Mouse (Mus musculus) neural tube, embryonic 11.5 days (tissue): ENCODE results near the gene Cyb561a3. TPM values are rescaled to one million over a fixed set of nuclear protein-coding genes. Genes with fewer than 3 reads are reported as not detected.
"Not testable (repeated sequence)": the region's sequence is repeated elsewhere in the genome, so short reads cannot be mapped to it uniquely, and the experiment has no call there.

Experiments used
- ATAC-seq: fragments of 200-750 bp; cut with Nextera tagmentation; 2 replicates; pipeline ENCODE4 v1.8.0; 2017; ENCODE audit warnings: moderate number of reproducible peaks, mild to moderate bottlenecking, moderate TSS enrichment, moderate library complexity; ENCODE audit not compliant: insufficient read depth, low FRiP score, low TSS enrichment
- DNase-seq: peaks from one replicate; pipeline ENCODE4 v3.0.0-alpha.2; 2015; ENCODE audit warnings: low spot score
- H3K27ac ChIP-seq: fragments of 300-500 bp; sonication (generic); 2 replicates; pipeline ENCODE4 v1.5.1; 2014; ENCODE audit warnings: low read depth, mild to moderate bottlenecking, low read length
- H3K27me3 ChIP-seq: fragments of 300-500 bp; sonication (generic); 2 replicates; pipeline ENCODE4 v1.6.1; 2014; ENCODE audit warnings: mild to moderate bottlenecking, low read length, mixed read lengths; ENCODE audit not compliant: control insufficient read depth, insufficient read depth
- H3K36me3 ChIP-seq: fragments of 300-500 bp; sonication (generic); 2 replicates; pipeline ENCODE4 v1.6.1; 2014; ENCODE audit warnings: mild to moderate bottlenecking, low read length, moderate library complexity, mixed read lengths; ENCODE audit not compliant: control insufficient read depth, insufficient read depth
- H3K4me1 ChIP-seq: fragments of 300-500 bp; sonication (generic); 2 replicates; pipeline ENCODE4 v1.6.1; 2014; ENCODE audit warnings: low read length, mixed read lengths; ENCODE audit not compliant: control insufficient read depth, insufficient read depth
- H3K4me2 ChIP-seq: fragments of 300-500 bp; sonication (generic); 2 replicates; pipeline ENCODE4 v1.6.1; 2014; ENCODE audit warnings: low read depth, mild to moderate bottlenecking, moderate library complexity
- H3K4me3 ChIP-seq: fragments of 300-500 bp; sonication (generic); 2 replicates; pipeline ENCODE4 v1.5.1; 2014; ENCODE audit warnings: low read depth, low read length
- H3K9ac ChIP-seq: fragments of 300-500 bp; sonication (generic); 2 replicates; pipeline ENCODE4 v1.6.1; 2014; ENCODE audit warnings: mild to moderate bottlenecking, low read length
- H3K9me3 ChIP-seq: fragments of 300-500 bp; sonication (generic); 2 replicates; pipeline ENCODE4 v1.6.1; 2016; ENCODE audit warnings: low read length; ENCODE audit not compliant: control insufficient read depth
- WGBS: fragments of 180-500 bp; shearing (Covaris S2); extraction: QIAGEN DNeasy Blood & Tissue Kit; methylation state at CpG from one replicate; pipeline ENCODE4 v1.1.7; 2014; 5-methylcytosine and 5-hydroxymethylcytosine counted together
- polyA plus RNA-seq: library from polyadenylated mRNA; unstranded; fragments of >200 nt; fragmentation: Nextera tagmentation; extraction: Ambion mirVana; gene quantifications from 2 replicates; pipeline ENCODE4 v1.2.1, GENCODE M21; 2014

Cyb561a3 gene
- polyA plus RNA-seq: 13.2 and 14.3 TPM in 2 replicates

- WGBS: under 1% methylated on average over 44 of the region's 44 CpGs
- Histone ChIP-seq H3K36me3 (peaks cover 5% of the 10 kb centered on the region), H3K9me3 (no peaks in the 10 kb centered on the region), H3K4me1 (peaks cover 2% of the 10 kb centered on the region; the same call in 1 of the 2 replicates), H3K9ac (peak within 1 kb of the TSS; percentile 75), H3K4me2 (peak within 1 kb of the TSS; percentile 85), H3K4me3 (peak within 1 kb of the TSS; percentile 73), H3K27me3 (no peaks in the 10 kb centered on the region), H3K27ac (peak within 1 kb of the TSS; percentile 76)
- ATAC-seq (peak; percentile 97), DNase-seq (peak; percentile 92)
These were observed at the start of gene Cyb561a3, which contains the start of gene Tmem138 for GRCm38 (mm10) chr19:10576690-10577561. TSS of gene Cyb561a3 (plus strand) at chr19:10577172. TSS of gene Tmem138 (minus strand) at chr19:10577362.

- Histone ChIP-seq H3K9me3 (no peaks in the 10 kb centered on the region), H3K9ac (no peak overlapping the region), H3K27ac (no peak overlapping the region), H3K4me3 (no peak overlapping the region), H3K4me2 (no peak overlapping the region), H3K27me3 (no peaks in the 10 kb centered on the region), H3K36me3 (peaks cover 10% of the 10 kb centered on the region), H3K4me1 (peaks cover 10% of the 10 kb centered on the region)
- ATAC-seq (no peak), DNase-seq (no peak)
- WGBS: 100% methylated on average over 1 of the region's 1 CpGs
These were observed 46.9 kb upstream of the Cyb561a3 start for GRCm38 (mm10) chr19:10530082-10530481.

GRCm38 (mm10) chr19:10539454-10539853 is 37.5 kb upstream of the Cyb561a3 start:
- Histone ChIP-seq H3K4me2 (no peak overlapping the region), H3K9me3 (no peaks in the 10 kb centered on the region), H3K27me3 (no peaks in the 10 kb centered on the region), H3K36me3 (peaks cover 20% of the 10 kb centered on the region), H3K4me3 (no peak overlapping the region), H3K27ac (no peak overlapping the region), H3K4me1 (no peaks in the 10 kb centered on the region), H3K9ac (no peak overlapping the region)
- DNase-seq: no peak
- ATAC-seq: no peak
- WGBS: 94% methylated on average over 5 of the region's 5 CpGs

GRCm38 (mm10) chr19:10555624-10556510 is 21.1 kb upstream of the Cyb561a3 start, which contains the start of gene Tmem216:
TSS of gene Tmem216 (minus strand) at chr19:10556238.
- Histone ChIP-seq H3K9ac (peak within 1 kb of the TSS; percentile 58), H3K27me3 (no peaks in the 10 kb centered on the region), H3K4me2 (peak within 1 kb of the TSS; percentile 63), H3K4me1 (peaks cover 5% of the 10 kb centered on the region; the same call in 1 of the 2 replicates), H3K9me3 (no peaks in the 10 kb centered on the region), H3K27ac (peak within 1 kb of the TSS; percentile 78), H3K4me3 (peak within 1 kb of the TSS; percentile 59), H3K36me3 (peaks cover 3% of the 10 kb centered on the region; the same call in 1 of the 2 replicates)
- 2% methylated on average over 41 of the region's 43 CpGs for WGBS
- ATAC-seq (peak; percentile 98), DNase-seq (peak; percentile 86)

- ATAC-seq (no peak), DNase-seq (no peak)
- Histone ChIP-seq H3K4me1 (peaks cover 5% of the 10 kb centered on the region; the same call in 1 of the 2 replicates), H3K27ac (no peak overlapping the region), H3K4me3 (no peak overlapping the region), H3K27me3 (no peaks in the 10 kb centered on the region), H3K4me2 (no peak overlapping the region), H3K9me3 (no peaks in the 10 kb centered on the region), H3K36me3 (no peaks in the 10 kb centered on the region), H3K9ac (no peak overlapping the region)
- 91% methylated on average over 2 of the region's 2 CpGs for WGBS
These were observed 20.0 kb upstream of the Cyb561a3 start for GRCm38 (mm10) chr19:10557001-10557400.

GRCm38 (mm10) chr19:10557430-10557829 is 19.5 kb upstream of the Cyb561a3 start:
- Histone ChIP-seq H3K9me3 (no peaks in the 10 kb centered on the region), H3K4me3 (no peak overlapping the region), H3K36me3 (no peaks in the 10 kb centered on the region), H3K27me3 (no peaks in the 10 kb centered on the region), H3K9ac (no peak overlapping the region), H3K4me2 (no peak overlapping the region), H3K27ac (no peak overlapping the region), H3K4me1 (peaks cover 5% of the 10 kb centered on the region; the same call in 1 of the 2 replicates)
- 79% methylated on average over 2 of the region's 2 CpGs for WGBS
- ATAC-seq (no peak), DNase-seq (no peak)

- not testable (repeated sequence) for H3K27ac ChIP-seq, H3K4me2 ChIP-seq, H3K9ac ChIP-seq, ATAC-seq, DNase-seq, H3K27me3 ChIP-seq, H3K36me3 ChIP-seq, H3K4me1 ChIP-seq, H3K4me3 ChIP-seq, H3K9me3 ChIP-seq
- 78% methylated on average over 4 of the region's 4 CpGs for WGBS
These were observed 19.1 kb upstream of the Cyb561a3 start for GRCm38 (mm10) chr19:10557837-10558375.

GRCm38 (mm10) chr19:10560108-10560507 is 16.9 kb upstream of the Cyb561a3 start:
- Histone ChIP-seq H3K36me3 (no peaks in the 10 kb centered on the region), H3K9ac (no peak overlapping the region), H3K27ac (no peak overlapping the region), H3K27me3 (no peaks in the 10 kb centered on the region), H3K9me3 (no peaks in the 10 kb centered on the region), H3K4me3 (no peak overlapping the region), H3K4me2 (no peak overlapping the region), H3K4me1 (peaks cover 1% of the 10 kb centered on the region; the same call in 1 of the 2 replicates)
- WGBS: 38% methylated on average over 5 of the region's 5 CpGs
- DNase-seq (no peak), ATAC-seq (no peak)
